Mouse (Mus musculus): Measurements from ENCODE around the gene Pign.

Gene Pign

GRCm38 (mm10) chr1:105563821-105564220 lies 99.7 kb downstream of the Pign start:
- DNase-seq (ENCODE audit: low spot score), result no peak

DNA sequence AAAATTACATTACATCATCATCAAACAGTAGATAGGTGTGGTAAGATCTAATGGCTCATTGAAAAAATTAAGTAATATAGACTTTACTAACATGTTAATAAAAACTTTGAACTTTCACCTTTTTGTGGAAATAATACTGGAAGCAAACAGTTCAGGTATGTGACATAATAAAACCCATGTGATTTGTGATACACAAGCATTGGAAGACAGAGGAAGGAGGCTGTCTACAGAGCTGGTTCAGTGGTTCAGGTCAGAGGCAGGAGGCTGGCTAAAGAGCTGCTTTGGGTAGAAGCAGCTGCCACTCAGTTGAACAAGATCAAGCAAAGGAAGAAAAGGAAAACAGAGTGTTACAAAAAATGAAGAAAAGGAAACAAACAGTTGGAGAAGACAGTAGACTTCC lies 107.4 kb downstream of the Pign start:
- DNase-seq (ENCODE audit: low spot score), result no peak

- no peak for DNase-seq (ENCODE audit: low spot score)
These were observed 108.2 kb downstream of the Pign start for GRCm38 (mm10) chr1:105555192-105555718.

DNA sequence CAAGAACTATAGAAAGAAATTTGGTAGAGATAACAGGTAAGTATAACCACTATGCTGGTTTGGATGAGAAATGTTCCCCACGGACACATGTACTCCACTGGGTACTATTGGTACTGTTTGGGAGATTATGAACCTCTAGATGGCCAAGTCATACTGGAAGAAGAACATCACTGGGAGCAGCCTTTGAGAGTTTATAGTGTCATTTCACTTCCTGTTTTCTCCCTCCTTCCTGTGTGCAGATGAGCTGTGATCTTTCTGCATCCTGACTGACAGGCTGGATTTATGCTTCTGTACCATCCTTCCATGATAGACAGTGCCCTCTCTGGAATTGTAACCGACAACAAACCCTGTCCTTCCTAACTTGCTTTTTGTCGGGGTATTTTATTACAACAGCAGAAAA lies 110.3 kb downstream of the Pign start:
- no peak for DNase-seq (ENCODE audit: low spot score)

- no peak for DNase-seq (ENCODE audit: low spot score)
These were observed 113.3 kb downstream of the Pign start for GRCm38 (mm10) chr1:105550163-105550562.

GRCm38 (mm10) chr1:105549648-105550047 lies 113.8 kb downstream of the Pign start:
- no peak for DNase-seq (ENCODE audit: low spot score)

DNA sequence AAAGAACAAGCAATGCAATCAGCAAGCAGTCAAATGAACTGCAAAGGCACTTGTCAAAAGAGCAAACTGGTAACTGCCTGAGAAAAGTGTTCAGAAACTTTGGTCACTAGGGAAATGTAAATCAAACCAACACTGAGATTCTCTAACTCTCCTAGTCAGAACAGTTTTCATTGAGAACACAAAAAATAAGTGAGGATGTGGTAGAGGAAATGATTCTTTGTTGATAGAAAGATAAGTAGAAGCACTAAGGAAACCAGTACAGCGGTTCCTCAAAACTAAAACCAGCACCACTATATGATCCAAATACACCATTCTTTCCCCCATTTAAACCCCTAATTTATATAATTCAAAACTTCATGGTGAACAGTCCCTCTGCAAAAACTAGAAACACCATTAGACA lies 120.4 kb downstream of the Pign start:
- DNase-seq (ENCODE audit: low spot score), result no peak

GRCm38 (mm10) chr1:105523768-105524167 lies 139.7 kb downstream of the Pign start:
- DNase-seq (ENCODE audit: low spot score), result no peak

DNA sequence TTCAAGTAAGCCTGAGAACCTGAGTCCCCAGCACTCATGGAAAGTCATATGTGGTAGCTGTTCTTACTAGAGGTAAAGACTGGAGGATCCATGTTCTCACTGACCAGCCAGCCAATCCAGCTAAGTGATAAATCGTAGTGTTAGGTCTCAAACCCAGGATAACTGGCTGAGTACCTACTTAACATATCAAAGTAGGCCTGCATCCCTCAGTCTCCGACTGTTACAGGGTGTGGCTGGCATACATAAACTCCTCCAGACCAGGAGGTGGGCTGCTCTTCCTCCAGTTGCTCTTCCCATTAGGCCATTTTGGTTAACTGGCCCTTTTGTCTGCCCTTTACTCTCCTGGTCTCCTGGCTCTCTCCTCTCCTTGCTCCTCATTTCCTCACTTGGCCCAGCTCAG lies 141.2 kb downstream of the Pign start:
- no peak for DNase-seq (ENCODE audit: low spot score)

GRCm38 (mm10) chr1:105518101-105518500 lies 145.4 kb downstream of the Pign start:
- DNase-seq (ENCODE audit: low spot score), result no peak

GRCm38 (mm10) chr1:105507116-105507515 lies 156.4 kb downstream of the Pign start:
- no peak for DNase-seq (ENCODE audit: low spot score)

DNA sequence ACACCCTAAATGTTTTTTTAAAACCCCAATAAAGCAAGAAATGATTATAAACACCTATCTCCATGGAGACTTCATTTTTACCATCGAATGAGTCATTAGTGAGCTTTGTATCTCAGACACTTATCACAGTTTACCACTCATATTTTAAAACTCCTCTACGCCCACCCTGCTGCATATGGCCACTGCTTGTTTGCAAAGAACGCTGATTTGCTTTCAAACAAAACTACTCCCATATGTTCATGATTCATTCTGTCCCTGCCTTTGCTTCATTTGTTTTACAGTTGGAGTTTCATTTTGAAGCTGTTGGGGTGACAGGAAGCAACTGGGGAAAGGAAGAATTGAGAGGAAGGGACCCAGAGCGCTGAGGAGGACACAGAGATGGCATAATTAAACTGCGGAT lies 170.9 kb downstream of the Pign start:
- DNase-seq (ENCODE audit: low spot score), result no peak

DNA sequence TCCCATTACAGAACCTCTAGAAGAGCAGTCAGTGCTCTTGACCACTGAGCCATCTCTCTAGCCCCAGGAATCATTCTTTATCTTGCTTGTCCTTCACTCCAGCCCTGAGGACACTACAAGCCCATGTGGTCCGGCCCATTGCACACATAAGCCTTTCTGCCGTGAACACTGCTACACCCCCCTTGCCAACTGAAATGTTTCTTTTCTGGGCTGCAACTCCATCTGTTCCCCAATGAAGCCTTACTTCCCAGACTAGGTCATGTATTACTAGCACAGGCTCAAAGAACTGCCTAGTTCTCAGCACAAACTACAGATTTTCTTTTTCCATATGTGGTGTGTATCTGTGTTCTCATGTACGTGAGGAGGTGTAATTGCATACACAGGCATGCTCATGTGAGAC lies 174.0 kb downstream of the Pign start:
- DNase-seq (ENCODE audit: low spot score), result no peak

- no peak for DNase-seq (ENCODE audit: low spot score)
These were observed 176.4 kb downstream of the Pign start for GRCm38 (mm10) chr1:105487037-105487436.
